Mouse (Mus musculus) forelimb bud, embryonic 11.5 days (tissue): ENCODE data around the gene Med12.
A peak's percentile ranks its signal among the peaks of the same experiment; 100 is the strongest.

Experiments
- DNase-seq: peaks from one replicate; pipeline ENCODE4 v3.0.0-alpha.2; 2012; ENCODE audit warnings: low read depth, low spot score

The Med12 gene

DNA sequence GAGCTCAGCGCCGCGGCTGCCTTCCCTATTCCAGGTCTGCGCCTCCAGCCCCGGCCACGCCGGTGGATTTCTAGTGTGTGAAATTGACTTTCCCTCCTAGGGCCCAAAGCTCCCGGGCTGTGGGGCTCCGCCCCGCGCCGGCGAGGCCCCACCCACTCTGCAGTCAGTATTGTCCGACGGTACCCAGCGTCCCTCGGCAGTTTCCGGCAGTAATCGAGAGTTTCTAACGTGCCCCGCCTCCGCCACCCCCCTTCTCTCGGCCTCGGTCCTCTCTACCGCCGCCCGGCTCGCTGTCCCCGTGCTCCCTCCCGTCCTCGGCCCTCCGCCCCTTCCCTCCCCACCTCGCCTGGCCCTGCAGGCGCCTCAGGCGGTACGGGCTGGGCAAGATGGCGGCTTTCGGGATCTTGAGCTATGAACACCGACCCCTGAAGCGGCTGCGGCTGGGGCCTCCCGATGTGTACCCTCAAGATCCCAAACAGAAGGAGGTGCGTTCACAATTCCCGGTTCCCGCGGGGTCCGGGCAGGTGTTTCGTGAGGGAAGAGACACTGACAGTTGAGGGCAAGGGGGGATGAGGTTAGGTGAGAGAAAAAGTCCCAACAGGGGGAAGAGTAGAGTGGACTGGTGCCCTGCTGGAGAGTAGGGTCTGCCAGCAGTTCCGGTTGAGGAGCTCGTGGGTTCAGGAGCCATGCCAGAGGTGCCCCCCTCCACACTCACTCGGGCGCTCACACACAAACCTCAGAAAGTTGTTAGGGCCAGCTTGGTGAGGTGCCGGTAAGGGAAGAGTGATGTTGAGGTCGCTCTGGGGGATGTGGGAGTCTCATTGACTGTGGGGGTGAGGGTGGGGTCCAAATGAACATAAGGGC is at the start of gene Med12:
Med12 (plus strand) TSS at position 156 of the 864 bp plus-strand sequence.
- peak; percentile 85 for DNase-seq

DNA sequence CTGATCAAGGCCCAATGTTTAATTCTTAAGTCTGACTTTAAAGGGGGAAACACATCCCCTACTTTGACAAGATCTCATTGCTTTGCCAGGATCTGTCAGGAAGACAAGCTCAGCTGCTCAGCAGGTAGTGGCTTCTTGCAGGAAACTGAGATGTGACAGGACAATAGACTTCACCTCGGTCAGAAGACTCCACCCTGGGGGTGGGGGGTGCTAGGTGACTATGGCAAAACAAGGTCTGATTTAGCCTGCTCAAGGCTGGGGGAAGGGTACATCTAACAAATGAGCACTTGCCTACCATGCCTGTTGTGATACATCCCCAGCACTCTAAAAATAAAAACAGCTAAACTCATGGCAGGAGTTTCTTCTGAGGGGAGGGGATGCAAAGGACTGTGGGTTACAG is 28.8 kb upstream of the Med12 start:
- no peak for DNase-seq

DNA sequence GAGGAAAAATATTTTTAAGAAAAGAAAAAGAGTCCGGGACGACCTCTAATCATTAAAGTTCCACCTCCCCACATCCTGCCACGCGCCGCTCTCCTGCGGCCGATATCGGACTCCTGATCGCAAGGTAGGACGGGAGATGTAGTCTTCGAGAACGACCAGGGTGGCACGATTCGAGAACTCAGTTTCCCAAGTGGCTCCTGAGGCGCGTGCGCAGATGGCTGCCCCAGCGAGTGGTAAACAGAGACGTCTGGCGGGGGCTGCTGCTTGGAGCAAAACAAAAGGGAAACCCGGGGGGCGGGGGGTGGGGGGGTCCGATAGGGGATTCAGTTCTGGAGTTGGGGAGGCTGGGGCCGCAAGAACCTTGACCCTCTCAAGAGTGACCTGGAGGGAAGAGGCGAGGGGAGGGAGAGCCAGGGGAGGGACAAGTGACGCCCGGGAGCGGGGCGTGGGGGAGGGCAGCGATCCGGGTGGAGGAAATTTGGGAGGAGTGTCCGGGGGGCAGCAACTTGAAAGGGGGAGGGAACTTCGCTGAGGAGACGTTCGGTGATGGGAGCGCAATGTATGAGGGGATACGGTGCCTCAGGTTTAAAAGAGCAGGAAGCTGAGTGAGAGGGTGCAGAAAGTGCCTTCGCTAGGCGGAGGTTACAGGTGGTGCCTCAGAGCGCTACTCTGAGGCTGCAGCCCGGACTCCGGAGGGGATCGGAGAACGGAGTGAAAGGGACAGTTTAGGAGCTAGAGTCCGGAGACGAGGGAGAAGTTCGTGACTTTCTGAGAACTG is 19.7 kb upstream of the Med12 start, which contains the start of gene Foxo4:
Foxo4 (plus strand) TSS at position 577 of the 778 bp plus-strand sequence.
- DNase-seq, result peak; percentile 89

DNA sequence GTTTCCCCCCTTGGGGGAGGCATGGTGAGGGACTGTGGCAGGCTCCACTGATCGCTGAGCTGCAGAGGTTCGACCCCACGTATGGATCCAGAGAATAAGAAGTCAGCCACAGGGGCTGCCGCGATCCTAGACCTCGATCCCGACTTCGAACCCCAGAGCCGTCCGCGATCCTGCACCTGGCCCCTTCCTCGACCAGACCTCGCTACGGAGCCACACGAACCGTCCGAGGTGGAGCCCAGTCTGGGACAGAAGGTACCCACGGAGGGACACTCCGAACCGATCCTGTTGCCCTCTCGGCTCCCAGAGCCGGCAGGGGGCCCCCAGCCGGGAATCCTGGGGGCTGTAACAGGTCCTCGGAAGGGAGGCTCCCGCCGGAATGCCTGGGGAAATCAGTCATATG is 19.1 kb upstream of the Med12 start:
- no peak for DNase-seq

DNA sequence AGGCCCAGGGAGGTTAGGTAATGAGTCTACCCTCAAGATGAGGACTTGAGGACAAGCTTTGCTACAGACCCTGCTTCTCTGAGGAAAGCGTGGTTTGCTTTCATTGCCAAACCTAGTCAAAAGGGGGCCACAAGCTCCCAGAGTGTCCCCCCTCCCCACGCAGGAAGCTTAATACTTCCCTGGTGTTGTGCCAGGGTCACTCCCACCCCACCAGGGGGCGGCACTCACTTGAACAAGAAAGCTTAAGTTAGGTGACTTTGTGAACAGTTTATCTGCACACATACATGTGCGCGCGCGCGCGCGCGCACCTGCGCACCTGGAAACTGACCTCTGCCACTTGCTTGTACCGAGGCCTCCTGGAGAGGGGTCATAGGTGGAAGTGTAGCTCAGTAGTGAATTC is 17.2 kb upstream of the Med12 start:
- no peak for DNase-seq

DNA sequence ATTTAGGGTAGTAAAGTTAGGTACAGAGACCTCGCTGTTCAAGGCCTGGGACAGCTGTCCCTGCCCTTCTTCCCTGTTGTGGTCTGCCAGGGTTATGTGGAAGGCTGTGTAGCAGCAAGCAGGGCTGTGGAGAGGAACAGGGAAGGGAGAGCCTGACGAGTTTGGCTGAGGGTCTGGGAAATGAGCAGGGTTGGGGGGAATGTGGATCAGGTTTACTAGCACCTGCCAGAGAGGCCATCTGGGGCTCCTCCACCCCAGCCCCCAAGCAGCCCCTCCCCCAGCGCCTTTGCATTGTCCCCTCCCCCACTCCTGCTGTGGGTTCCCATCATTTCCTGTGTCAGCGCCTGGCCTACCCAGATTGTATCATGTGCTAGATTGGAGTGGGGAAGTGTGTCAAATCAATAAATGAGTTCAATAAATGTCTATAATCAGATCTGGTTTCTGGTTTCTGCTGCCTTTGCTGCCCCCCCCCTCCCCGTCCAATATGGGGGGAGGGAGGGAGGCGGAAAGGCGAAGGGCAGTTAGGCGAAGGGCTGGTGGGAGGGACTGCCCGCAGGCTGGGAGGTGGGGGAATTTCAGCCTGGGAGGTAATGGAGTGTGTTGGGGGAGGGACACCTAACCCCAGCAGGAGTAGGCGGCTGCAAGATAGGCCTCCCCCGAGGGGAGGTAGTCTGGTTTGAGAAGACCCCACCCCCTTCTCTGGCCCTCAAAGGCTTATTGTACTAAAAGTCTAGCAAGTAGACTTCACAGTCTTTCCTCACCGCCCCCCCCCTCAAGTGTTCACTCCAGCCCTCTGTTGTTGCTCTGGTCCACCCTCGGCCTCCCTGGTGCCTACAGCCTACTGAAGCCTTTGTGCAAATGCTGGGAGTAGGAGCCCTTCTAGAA is 13.1 kb upstream of the Med12 start:
- DNase-seq, result peak; percentile 90

DNA sequence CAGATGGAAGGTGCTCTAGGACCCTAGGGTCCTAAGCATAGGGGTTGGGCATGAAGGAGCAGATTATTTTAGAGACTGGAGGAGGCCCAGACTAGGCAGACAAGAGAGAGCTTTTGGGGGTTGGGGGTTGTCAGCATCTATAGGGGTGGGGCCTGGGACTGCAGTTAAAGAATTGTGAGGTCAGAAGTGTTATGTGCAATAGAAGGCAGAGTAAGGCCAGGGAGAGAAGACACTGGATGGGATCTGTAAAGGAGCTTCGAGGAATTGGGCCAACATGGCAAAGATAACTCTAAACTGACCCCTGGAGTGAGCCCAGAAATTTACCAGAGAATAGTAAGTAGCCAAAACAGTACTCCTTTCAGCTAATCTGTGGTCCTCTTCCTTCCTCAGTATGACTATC is 9.9 kb upstream of the Med12 start, which contains the start of gene Gm614:
Gm614 (minus strand) TSS at position 101 of the 400 bp plus-strand sequence.
- DNase-seq, result no peak

DNA sequence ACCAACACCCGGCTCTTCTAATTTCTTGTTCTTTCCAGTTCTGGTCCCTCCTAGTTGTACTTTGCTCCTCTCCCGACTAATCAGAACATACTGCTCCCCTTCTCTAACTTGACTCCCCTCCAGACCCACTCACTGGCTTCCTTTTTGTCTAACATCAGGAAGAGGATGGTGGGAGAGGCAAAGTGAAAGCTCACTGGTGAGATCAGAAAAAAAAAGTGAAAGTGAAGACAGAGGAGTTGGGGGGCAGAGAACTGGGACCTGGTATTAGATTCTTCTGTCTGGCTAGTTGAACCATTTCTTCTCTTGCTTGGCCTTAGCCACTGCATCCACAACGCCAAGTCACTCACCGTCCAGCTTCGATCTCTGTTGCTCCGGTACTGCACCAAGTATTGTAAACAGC is 7.2 kb upstream of the Med12 start:
- no peak for DNase-seq

DNA sequence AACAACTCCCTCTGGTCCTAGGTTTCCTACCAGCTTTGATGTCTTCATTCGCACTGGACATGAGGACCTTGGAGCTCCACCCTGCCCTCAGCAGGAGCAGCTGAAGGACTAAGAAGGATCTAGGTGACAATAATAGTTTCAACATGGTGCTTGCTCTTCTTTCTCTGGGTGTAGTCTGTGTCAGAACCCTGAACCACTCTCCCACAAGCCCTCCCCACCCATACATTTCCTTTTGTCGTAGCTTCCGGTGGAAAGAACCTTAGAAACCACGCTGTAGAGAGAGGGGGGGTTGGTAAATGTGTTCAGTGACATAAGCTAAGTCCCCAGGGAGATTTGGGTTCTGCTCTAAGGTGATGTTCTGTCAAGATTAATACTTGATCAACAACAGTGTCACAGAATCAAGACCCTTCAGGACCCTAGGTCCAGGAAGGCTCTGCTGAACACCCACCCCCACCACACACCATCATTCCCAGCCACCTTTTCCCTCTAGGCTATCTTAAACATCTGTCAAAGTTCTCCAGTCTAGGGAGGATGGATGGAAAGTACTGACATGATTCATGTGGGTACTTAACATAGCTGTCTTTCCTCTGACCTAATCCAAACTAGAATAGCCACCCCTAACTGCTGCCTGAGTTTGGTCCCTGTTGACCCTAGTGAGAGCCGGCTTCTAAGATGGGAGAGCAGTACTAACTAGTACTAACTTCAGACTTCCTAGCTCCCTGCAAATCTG is 5.6 kb upstream of the Med12 start, which contains the start of gene Il2rg:
Il2rg (minus strand) TSS at position 231 of the 730 bp plus-strand sequence.
- DNase-seq, result no peak

DNA sequence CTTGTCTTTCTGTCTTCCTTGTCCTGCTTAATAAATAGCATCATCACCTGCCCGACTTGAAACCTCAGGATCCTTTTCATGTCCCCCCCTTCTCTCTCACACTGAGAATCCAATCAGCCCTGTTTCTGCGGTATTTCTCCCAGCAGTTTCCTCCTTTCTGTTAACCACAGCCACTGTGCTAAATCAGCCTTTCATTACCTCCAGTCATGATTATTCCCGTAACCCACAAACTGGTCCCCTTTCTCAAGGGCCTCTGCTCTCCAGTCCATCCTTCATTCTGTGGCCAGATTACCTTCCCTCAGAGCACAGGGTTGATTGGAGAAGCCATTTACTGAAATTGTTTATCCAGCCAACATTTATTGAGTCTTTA is 5.1 kb upstream of the Med12 start, which contains the start of gene Gm20489:
Gm20489 (minus strand) TSS at position 269 of the 370 bp plus-strand sequence.
- no peak for DNase-seq

DNA sequence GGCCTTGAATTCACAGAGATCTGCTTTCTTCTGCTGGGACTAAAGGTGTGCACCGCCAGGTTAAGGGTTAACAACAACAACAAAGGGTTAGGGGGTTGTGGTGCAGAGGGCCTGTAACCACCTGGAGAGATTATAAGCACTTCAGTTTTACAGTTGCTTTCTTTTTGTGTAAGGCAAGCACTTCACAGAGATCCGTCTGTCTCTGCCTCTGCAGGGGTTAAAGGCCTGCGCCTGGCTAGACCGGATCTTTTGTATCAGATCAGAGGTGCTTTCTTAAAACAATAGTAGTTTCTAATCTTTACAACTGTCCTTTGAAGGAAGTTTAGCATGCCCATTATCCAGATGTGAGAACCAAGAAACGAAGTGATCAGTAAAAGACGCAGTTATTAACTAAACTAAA is 420 bp upstream of the Med12 start:
- DNase-seq, result no peak

DNA sequence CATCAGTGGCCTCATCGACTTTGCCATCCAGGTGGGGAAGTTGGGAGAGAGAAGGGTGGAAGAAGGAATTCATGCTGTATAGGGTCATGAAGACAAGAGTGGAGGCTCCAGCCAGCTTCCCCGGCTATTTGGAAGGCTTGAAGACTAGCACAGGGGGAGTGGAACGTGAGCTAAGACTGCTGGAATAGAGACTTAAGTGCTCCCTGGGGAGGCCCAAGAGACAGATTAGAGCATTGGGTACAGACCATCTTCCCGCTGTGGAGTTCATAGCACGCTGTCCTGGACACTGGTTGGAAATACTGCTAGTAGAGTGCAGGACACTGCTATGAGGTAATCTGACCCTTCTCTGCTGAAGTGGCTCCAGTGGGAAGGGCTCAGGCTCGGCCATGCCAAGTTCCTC is 9.0 kb downstream of the Med12 start:
- DNase-seq, result no peak

DNA sequence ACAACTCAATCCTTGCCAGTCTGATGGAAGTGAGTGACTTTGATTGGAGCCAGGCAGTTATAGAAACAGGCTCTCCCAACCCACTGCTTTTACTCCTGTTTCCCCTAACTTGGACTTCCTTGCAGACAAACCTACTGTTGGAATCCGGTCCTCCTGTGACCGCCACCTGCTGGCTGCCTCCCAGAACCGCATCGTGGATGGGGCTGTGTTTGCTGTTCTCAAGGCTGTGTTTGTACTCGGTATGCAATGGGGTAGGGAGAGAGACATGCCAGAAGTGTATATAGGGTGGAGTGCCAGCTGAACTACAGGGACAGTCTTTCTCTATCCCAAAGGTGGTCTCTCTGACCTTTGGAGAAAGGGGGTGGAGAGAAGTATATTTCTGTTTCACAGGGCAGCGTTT is 11.7 kb downstream of the Med12 start:
- DNase-seq, result peak; percentile 47

DNA sequence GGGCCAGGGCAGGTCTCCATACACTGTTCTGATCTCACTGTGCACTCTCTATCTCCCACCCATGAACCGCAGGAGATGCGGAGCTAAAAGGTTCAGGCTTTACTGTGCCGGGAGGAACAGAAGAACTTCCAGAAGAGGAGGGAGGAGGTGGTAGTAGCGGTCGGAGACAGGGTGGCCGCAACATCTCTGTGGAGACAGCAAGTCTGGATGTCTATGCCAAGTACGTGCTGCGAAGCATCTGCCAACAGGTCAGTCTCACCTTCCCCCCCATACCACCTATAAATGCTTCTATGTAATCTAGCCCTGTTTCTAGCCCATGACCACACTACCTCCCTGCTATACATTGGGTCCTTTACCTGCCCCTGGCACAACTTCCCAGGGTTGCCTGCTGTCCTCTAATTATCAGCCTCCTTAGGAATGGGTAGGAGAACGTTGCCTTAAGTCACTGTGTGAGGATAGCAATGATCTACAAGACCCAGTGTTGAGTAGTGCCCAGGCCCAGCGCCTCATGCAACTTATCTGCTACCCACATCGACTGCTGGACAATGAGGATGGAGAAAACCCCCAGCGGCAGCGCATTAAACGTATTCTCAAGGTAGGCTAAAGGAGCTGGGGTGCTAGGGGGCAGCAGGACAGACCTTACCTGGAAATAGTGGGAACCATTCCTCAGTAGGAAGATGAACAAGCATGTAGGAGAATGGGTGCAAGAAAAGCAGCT is 12.3 kb downstream of the Med12 start:
- no peak for DNase-seq

DNA sequence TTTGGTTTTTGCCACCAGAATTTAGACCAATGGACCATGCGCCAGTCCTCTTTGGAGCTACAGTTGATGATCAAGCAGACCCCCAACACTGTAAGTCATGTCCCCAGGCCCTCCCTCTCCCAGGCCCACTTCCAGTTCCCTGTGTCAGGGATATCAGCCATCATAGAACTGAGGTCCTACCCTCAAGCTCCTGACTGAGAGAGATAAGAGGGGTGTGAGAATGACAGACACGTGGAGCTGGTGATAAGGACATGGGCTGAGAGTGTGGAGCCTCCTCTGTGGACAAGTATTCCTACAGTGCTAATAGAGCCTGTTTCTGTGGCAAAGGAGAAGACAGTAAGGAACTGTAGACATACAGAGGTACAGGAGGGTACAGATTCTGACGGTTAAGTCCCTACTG is 13.7 kb downstream of the Med12 start:
- DNase-seq, result no peak

DNA sequence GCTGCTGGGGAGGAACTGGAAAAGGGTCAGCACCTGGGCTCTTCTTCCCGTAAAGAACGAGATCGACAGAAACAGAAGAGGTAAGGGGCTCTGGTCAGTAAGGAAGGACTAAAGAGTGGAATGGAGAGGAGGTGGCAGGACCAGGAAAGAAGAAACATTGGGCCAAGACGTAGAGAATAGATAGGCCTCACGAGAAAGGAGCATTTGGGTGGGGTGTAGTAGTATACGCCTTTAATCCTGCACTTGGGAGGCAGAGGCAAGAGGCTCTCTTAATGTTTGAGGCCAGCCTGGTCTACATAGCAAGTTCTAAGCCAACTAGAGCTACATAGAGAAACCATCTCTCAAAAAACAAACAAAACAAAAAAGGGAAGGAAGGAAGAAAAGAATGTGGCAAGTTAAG is 14.6 kb downstream of the Med12 start:
- DNase-seq, result no peak

DNA sequence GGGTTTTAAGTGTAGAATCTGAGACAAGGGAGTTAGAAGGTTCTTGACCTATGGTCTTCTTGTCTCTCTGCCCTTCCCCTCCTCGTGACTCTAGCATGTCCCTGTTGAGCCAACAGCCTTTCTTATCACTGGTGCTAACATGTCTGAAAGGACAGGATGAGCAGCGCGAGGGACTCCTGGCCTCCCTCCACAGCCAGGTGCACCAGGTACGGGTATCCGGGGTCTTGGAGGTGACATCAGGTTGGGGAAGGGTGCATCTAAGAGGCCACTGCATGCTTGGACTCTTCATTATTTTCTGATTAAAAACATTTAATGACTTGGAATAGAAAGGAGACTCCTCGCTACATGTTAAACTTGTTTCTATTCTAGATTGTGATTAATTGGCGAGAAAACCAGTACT is 15.2 kb downstream of the Med12 start:
- no peak for DNase-seq

DNA sequence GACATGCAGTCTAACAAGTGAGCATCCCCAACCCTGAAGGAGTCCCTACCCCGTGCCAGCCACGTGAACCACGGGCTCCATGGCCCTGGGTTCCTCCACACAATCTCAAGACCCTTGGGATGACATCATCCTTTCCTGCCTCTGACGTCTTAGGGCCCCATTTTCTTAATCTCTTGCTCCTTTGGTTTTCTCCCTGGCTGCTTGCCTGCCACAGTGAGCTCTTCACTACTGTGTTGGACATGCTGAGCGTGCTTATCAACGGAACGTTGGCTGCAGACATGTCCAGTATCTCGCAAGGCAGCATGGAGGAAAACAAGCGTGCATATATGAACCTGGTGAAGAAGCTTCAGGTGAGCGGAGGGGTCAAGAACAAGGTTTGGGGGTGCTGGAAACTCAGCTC is 16.3 kb downstream of the Med12 start:
- DNase-seq, result no peak

DNA sequence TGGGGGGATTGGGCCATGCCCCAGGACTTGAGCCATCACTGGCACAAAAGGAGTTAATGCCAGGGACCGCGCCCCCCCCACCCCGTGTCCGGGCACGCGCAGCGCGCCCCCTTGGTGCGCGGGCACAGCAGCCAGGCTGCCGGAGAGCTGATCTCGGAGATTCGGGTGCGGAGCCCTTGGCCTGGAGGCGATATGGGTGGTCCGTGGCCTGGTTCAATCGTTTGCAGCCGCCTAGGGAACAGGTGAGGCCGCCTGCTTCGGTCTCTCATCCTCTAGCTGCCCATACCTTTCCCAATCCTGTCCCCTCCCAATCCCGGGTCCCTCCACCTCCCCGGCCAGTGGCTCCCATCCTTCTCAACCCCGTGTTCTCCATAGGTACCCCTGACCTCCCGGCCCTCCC is 25.2 kb downstream of the Med12 start, which contains the start of gene Nlgn3:
Nlgn3 (plus strand) TSS at position 114 of the 400 bp plus-strand sequence.
- peak; percentile 38 for DNase-seq
